ENCODE assay signal across 16 mouse cellular contexts in genomic region chr13:40739121-40739650, GRCm38 (mm10). TPM values are rescaled to one million over a fixed set of nuclear protein-coding genes. Genes with fewer than 3 reads are reported as not detected.
DNase-seq lines count a peak whose midpoint lies in the region; ATAC-seq and TF ChIP-seq lines count a peak whose summit lies in the region.
"Had no signal": no experiment of that assay in that cellular context is flagged by ENCODE, and none has a peak within 500 bp of the region (broad histone marks: within the 10 kb centered on the region; RNA-seq: fewer than 3 reads in every experiment).

No protein-coding gene starts in this region.

- H3K27me3 ChIP-seq in liver, embryonic 11.5 days (replicated peaks; ENCODE audit: control insufficient read depth, insufficient read depth, low read length): peaks cover 100% of the 10 kb centered on the region
- H3K27me3 ChIP-seq in liver, postnatal 0 days (ENCODE audit: insufficient read depth, low read length): peaks cover 98% of the 10 kb centered on the region
- H3K27me3 ChIP-seq in embryonic facial prominence, embryonic 13.5 days: peaks cover 99% of the 10 kb centered on the region
- peaks cover 96% of the 10 kb centered on the region for H3K27me3 ChIP-seq in limb, embryonic 15.5 days

- H3K4me1 ChIP-seq in liver, embryonic 11.5 days (replicated peaks; ENCODE audit: control insufficient read depth, insufficient read depth, low read length): 0 out of 2 replicates have a peak, but pooled peaks cover 2% of the 10 kb centered on the region
- H3K4me1 ChIP-seq in liver, postnatal 0 days (ENCODE audit: insufficient read depth): 0 out of 2 replicates have a peak, but pooled peaks cover 3% of the 10 kb centered on the region
- peaks cover 42% of the 10 kb centered on the region for H3K4me1 ChIP-seq in embryonic facial prominence, embryonic 13.5 days
- peaks cover 38% of the 10 kb centered on the region for H3K4me1 ChIP-seq in limb, embryonic 15.5 days

- no peak overlapping the region for H3K4me3 ChIP-seq in liver, embryonic 11.5 days (ENCODE audit: low read depth, low read length)
- no peak overlapping the region for H3K4me3 ChIP-seq in liver, postnatal 0 days (ENCODE audit: low read depth, low read length)
- H3K4me3 ChIP-seq in embryonic facial prominence, embryonic 13.5 days: peak overlapping the region; percentile 40
- H3K4me3 ChIP-seq in limb, embryonic 15.5 days: peak overlapping the region; percentile 4; the same call in 1 of the 2 replicates

- WGBS in liver, embryonic 11.5 days: 1% methylated on average over 17 of the region's 17 CpGs
- WGBS in liver, postnatal 0 days (ENCODE audit: insufficient replicate concordance): 2% methylated on average over 17 of the region's 17 CpGs
- under 1% methylated on average over 17 of the region's 17 CpGs for WGBS in embryonic facial prominence, embryonic 13.5 days
- WGBS in limb, embryonic 15.5 days: 2% methylated on average over 17 of the region's 17 CpGs

- H3K27ac ChIP-seq in liver, embryonic 11.5 days (ENCODE audit: low read depth, low read length): no peak overlapping the region
- no peak overlapping the region for H3K27ac ChIP-seq in liver, postnatal 0 days (ENCODE audit: low read depth)
- H3K27ac ChIP-seq in embryonic facial prominence, embryonic 13.5 days: no peak overlapping the region
- peak overlapping the region; percentile 65 for H3K27ac ChIP-seq in limb, embryonic 15.5 days
- H3K27ac ChIP-seq: hindbrain, embryonic 15.5 days; liver, embryonic 14.5 days; neural tube, embryonic 12.5 days had no signal

- H3K36me3 ChIP-seq in liver, embryonic 11.5 days (ENCODE audit: control insufficient read depth, insufficient read depth, low read length): no peaks in the 10 kb centered on the region
- H3K36me3 ChIP-seq in liver, postnatal 0 days (replicated peaks; ENCODE audit: insufficient read depth, low read length): no peaks in the 10 kb centered on the region
- no peaks in the 10 kb centered on the region for H3K36me3 ChIP-seq in embryonic facial prominence, embryonic 13.5 days
- no peaks in the 10 kb centered on the region for H3K36me3 ChIP-seq in limb, embryonic 15.5 days
- H3K36me3 ChIP-seq: hindbrain, embryonic 15.5 days; neural tube, embryonic 12.5 days had no signal

- H3K9ac ChIP-seq in liver, embryonic 11.5 days (ENCODE audit: low read depth, low read length): no peak overlapping the region
- no peak overlapping the region for H3K9ac ChIP-seq in liver, postnatal 0 days (replicated peaks)
- no peak overlapping the region for H3K9ac ChIP-seq in embryonic facial prominence, embryonic 13.5 days
- no peak overlapping the region for H3K9ac ChIP-seq in limb, embryonic 15.5 days
- H3K9ac ChIP-seq: hindbrain, embryonic 15.5 days; liver, embryonic 14.5 days; neural tube, embryonic 12.5 days had no signal

- ATAC-seq in liver, embryonic 11.5 days (replicated peaks; ENCODE audit: low FRiP score): no peak
- no peak for ATAC-seq in liver, postnatal 0 days
- ATAC-seq in embryonic facial prominence, embryonic 13.5 days (ENCODE audit: insufficient number of reproducible peaks, insufficient read depth, low FRiP score, low TSS enrichment, low read depth): no peak
- ATAC-seq in limb, embryonic 15.5 days (ENCODE audit: insufficient number of reproducible peaks, low FRiP score, low TSS enrichment, low read depth): no peak
- ATAC-seq: lung, postnatal 0 days had no signal

- TF ChIP-seq EP300 in liver, postnatal 0 days (IDR thresholded peaks at IDR 0.05; ENCODE audit: low read depth): no peak

- peak; percentile 80 for DNase-seq in heart, adult 11 months
- DNase-seq in heart, adult 8-10 months (ENCODE audit: low spot score): no peak
- DNase-seq in liver, embryonic 11.5 days (ENCODE audit: low spot score): peak; percentile 30
- no peak for DNase-seq in liver, postnatal 0 days
- DNase-seq in frontal cortex, postnatal 14 days (ENCODE audit: low spot score in 2 of 2): no peak
- DNase-seq: adrenal gland, postnatal 10 days; cerebellum, adult 11-12 months; heart, adult 18-20 months; kidney, adult 11 months; thymus, postnatal 4 days had no signal

- no peak for TF ChIP-seq CTCF in liver, postnatal 0 days (IDR thresholded peaks at IDR 0.05; ENCODE audit: low read depth)

- H3K4me2 ChIP-seq in liver, embryonic 11.5 days: no peak overlapping the region
- no peak overlapping the region for H3K4me2 ChIP-seq in liver, postnatal 0 days (ENCODE audit: low read depth, low read length)
- H3K4me2 ChIP-seq in embryonic facial prominence, embryonic 13.5 days: peak overlapping the region; percentile 67
- H3K4me2 ChIP-seq in limb, embryonic 15.5 days: 0 out of 2 replicates have a peak overlapping the region, but pooled peaks have one; percentile 10

- no peaks in the 10 kb centered on the region; the same call in 1 of the 2 replicates for H3K9me3 ChIP-seq in liver, embryonic 11.5 days (ENCODE audit: control insufficient read depth, low read length)
- no peaks in the 10 kb centered on the region for H3K9me3 ChIP-seq in liver, postnatal 0 days (ENCODE audit: low read length)
- no peaks in the 10 kb centered on the region for H3K9me3 ChIP-seq in embryonic facial prominence, embryonic 13.5 days
- no peaks in the 10 kb centered on the region for H3K9me3 ChIP-seq in limb, embryonic 15.5 days
- H3K9me3 ChIP-seq: hindbrain, embryonic 15.5 days; neural tube, embryonic 12.5 days had no signal

RNA-seq across cellular contexts. Expression of gene Tfap2a, which starts 1.0 kb away (rescaled TPM):
- under 1 TPM in 3 of 4 experiments, not detected in 1; 0.09 to 0.19 (median 0.16) TPM for total RNA-seq in heart, adult 8-10 months (2022)
- polyA plus RNA-seq in liver, embryonic 11.5 days (2014; fragmentation: Nextera tagmentation; extraction: Ambion mirVana): 0.22 and 0.34 TPM in 2 replicates
- not detected in 2 replicates for polyA plus RNA-seq in liver, postnatal 0 days (2015; fragmentation: Nextera tagmentation; extraction: Ambion mirVana)
- polyA plus RNA-seq in embryonic facial prominence, embryonic 13.5 days (2015; fragmentation: Nextera tagmentation; extraction: Ambion mirVana): 17.5 and 20.5 TPM in 2 replicates
- 12.8 and 14.8 TPM in 2 replicates for polyA plus RNA-seq in limb, embryonic 15.5 days (2015; fragmentation: Nextera tagmentation; extraction: Ambion mirVana)

Comparison
In these comparisons a context has a peak if more than half of its experiments do, and no peak if none do; other contexts are left out.
1. DNase-seq: peak in heart, adult 11 months (single experiment) and liver, embryonic 11.5 days (single experiment); none in heart, adult 8-10 months (single experiment), liver, postnatal 0 days (single experiment) and frontal cortex, postnatal 14 days (0 of 2).
2. H3K4me2 ChIP-seq: peak in embryonic facial prominence, embryonic 13.5 days (single experiment) and limb, embryonic 15.5 days (single experiment); none in liver, embryonic 11.5 days (single experiment) and liver, postnatal 0 days (single experiment).
3. H3K4me3 ChIP-seq: peak in embryonic facial prominence, embryonic 13.5 days (single experiment) and limb, embryonic 15.5 days (single experiment); none in liver, embryonic 11.5 days (single experiment) and liver, postnatal 0 days (single experiment).
4. RNA of gene Tfap2a, which starts 1.0 kb away (polyA plus RNA-seq): 17.5 to 20.5 TPM in embryonic facial prominence, embryonic 13.5 days and 12.8 to 14.8 TPM in limb, embryonic 15.5 days; 0.22 to 0.34 TPM in liver, embryonic 11.5 days and not detected in liver, postnatal 0 days; every median in the first group is over 10 times any median in the second.